ENCODE assay signal across 13 mouse cellular contexts in the genomic region with DNA sequence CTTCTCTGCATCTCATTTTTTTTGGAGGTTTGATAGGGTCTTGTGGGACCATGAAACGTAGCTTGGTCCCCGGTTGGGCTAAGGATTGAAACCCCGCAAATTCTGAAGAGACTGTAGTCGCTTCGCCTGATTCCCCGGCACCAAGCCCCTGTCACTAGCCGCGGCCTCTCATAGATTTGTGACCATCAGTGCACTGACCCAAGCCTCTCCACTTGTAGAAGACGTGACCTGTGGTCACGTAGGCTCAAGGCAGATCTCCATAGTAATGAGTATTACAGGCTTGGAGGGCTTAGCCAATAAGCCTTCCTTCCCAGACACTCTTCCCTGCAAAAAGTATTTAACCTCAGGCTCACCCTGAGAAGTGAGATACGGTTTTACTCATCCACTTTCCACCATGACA.
DNase-seq lines count a peak whose midpoint lies in the region; ATAC-seq and TF ChIP-seq lines count a peak whose summit lies in the region.
"Had no signal": no experiment of that assay in that cellular context is flagged by ENCODE, and none has a peak within 500 bp of the region (broad histone marks: within the 10 kb centered on the region; RNA-seq: fewer than 3 reads in every experiment).

No protein-coding gene starts in this region.

- ATAC-seq in forebrain, embryonic 15.5 days (replicated peaks) = peak; percentile 11; the same call in 1 of the 2 replicates
- peak; percentile 12; the same call in 1 of the 2 replicates for ATAC-seq in hindbrain, embryonic 16.5 days
- 0 out of 2 replicates have a peak, but pooled peaks have one; percentile 30 for ATAC-seq in neural tube, embryonic 13.5 days (ENCODE audit: low read depth)

- no peak overlapping the region for H3K4me2 ChIP-seq in forebrain, embryonic 15.5 days (replicated peaks)
- H3K4me2 ChIP-seq in hindbrain, embryonic 16.5 days (ENCODE audit: low read length) = no peak overlapping the region
- H3K4me2 ChIP-seq in neural tube, embryonic 13.5 days = 0 out of 2 replicates have a peak overlapping the region, but pooled peaks have one; percentile 0
- H3K4me2 ChIP-seq: embryonic facial prominence, embryonic 12.5 days; limb, embryonic 15.5 days had no signal

- no peaks in the 10 kb centered on the region for H3K27me3 ChIP-seq in forebrain, embryonic 15.5 days
- no peaks in the 10 kb centered on the region for H3K27me3 ChIP-seq in hindbrain, embryonic 16.5 days (replicated peaks; ENCODE audit: control insufficient read depth, insufficient read depth, low read length)
- H3K27me3 ChIP-seq in neural tube, embryonic 13.5 days = no peaks in the 10 kb centered on the region
- H3K27me3 ChIP-seq: embryonic facial prominence, embryonic 12.5 days; limb, embryonic 15.5 days had no signal

- H3K9ac ChIP-seq in forebrain, embryonic 15.5 days (replicated peaks) = no peak overlapping the region
- H3K9ac ChIP-seq in hindbrain, embryonic 16.5 days (ENCODE audit: low read depth, low read length) = no peak overlapping the region
- H3K9ac ChIP-seq in neural tube, embryonic 13.5 days = no peak overlapping the region
- H3K9ac ChIP-seq: embryonic facial prominence, embryonic 12.5 days; limb, embryonic 15.5 days had no signal

- TF ChIP-seq CTCF in layer of hippocampus, adult 2 months (conservative IDR thresholded peaks at IDR 0.05) = no peak

- H3K9me3 ChIP-seq in forebrain, embryonic 15.5 days = no peaks in the 10 kb centered on the region
- H3K9me3 ChIP-seq in hindbrain, embryonic 16.5 days (ENCODE audit: control insufficient read depth, low read length) = no peaks in the 10 kb centered on the region
- no peaks in the 10 kb centered on the region for H3K9me3 ChIP-seq in neural tube, embryonic 13.5 days
- H3K9me3 ChIP-seq: embryonic facial prominence, embryonic 12.5 days; limb, embryonic 15.5 days had no signal

- H3K4me3 ChIP-seq in layer of hippocampus, adult 2 months = no peak overlapping the region
- H3K4me3 ChIP-seq in forebrain, embryonic 15.5 days = no peak overlapping the region
- no peak overlapping the region for H3K4me3 ChIP-seq in hindbrain, embryonic 16.5 days (ENCODE audit: low read length)
- H3K4me3 ChIP-seq in neural tube, embryonic 13.5 days = no peak overlapping the region
- H3K4me3 ChIP-seq: embryonic facial prominence, embryonic 12.5 days; limb, embryonic 15.5 days; myocyte had no signal

- no peak for DNase-seq in layer of hippocampus, adult 2 months (ENCODE audit: low spot score in 2 of 2)
- no peak for DNase-seq in layer of hippocampus, adult 9-11 months
- DNase-seq in adrenal gland, adult (ENCODE audit: inconsistent age in 2 of 2, low spot score in 1 of 2) = no peak
- no peak for DNase-seq in urinary bladder, adult 2 months (ENCODE audit: low spot score)
- DNase-seq: B cell, adult 2 months; kidney, adult 11 months; thymus, postnatal 4 days had no signal

- peaks cover 13% of the 10 kb centered on the region for H3K4me1 ChIP-seq in forebrain, embryonic 15.5 days
- peaks cover 5% of the 10 kb centered on the region for H3K4me1 ChIP-seq in hindbrain, embryonic 16.5 days (ENCODE audit: control insufficient read depth, insufficient read depth, low read depth, low read length)
- peaks cover 12% of the 10 kb centered on the region for H3K4me1 ChIP-seq in neural tube, embryonic 13.5 days (replicated peaks)
- H3K4me1 ChIP-seq: embryonic facial prominence, embryonic 12.5 days; limb, embryonic 15.5 days had no signal

- 82% methylated on average over 11 of the region's 11 CpGs for WGBS in forebrain, embryonic 15.5 days
- WGBS in hindbrain, embryonic 16.5 days = 63% methylated on average over 11 of the region's 11 CpGs
- 61% methylated on average over 11 of the region's 11 CpGs for WGBS in neural tube, embryonic 13.5 days

- H3K36me3 ChIP-seq in forebrain, embryonic 15.5 days = no peaks in the 10 kb centered on the region
- H3K36me3 ChIP-seq in hindbrain, embryonic 16.5 days (ENCODE audit: control insufficient read depth, insufficient read depth, low read length) = no peaks in the 10 kb centered on the region
- H3K36me3 ChIP-seq in neural tube, embryonic 13.5 days = no peaks in the 10 kb centered on the region
- H3K36me3 ChIP-seq: embryonic facial prominence, embryonic 12.5 days; limb, embryonic 15.5 days had no signal

- peak overlapping the region; percentile 33; the same call in 1 of the 2 replicates for H3K27ac ChIP-seq in layer of hippocampus, adult 2 months
- peak overlapping the region; percentile 74 for H3K27ac ChIP-seq in forebrain, embryonic 15.5 days (replicated peaks)
- H3K27ac ChIP-seq in hindbrain, embryonic 16.5 days (ENCODE audit: low read depth, low read length) = peak overlapping the region; percentile 46
- peak overlapping the region; percentile 7 for H3K27ac ChIP-seq in neural tube, embryonic 13.5 days (replicated peaks)
- H3K27ac ChIP-seq: embryonic facial prominence, embryonic 12.5 days; limb, embryonic 15.5 days had no signal

Comparison
In these comparisons a context has a peak if more than half of its experiments do, and no peak if none do; other contexts are left out.
1. H3K27ac ChIP-seq: peak in every context shown above with its lines; median percentile 74 in forebrain, embryonic 15.5 days; 46 in hindbrain, embryonic 16.5 days; 33 in layer of hippocampus, adult 2 months; 7 in neural tube, embryonic 13.5 days.